Mouse (Mus musculus): Measurements from ENCODE around the gene Mbtps2.

DNA sequence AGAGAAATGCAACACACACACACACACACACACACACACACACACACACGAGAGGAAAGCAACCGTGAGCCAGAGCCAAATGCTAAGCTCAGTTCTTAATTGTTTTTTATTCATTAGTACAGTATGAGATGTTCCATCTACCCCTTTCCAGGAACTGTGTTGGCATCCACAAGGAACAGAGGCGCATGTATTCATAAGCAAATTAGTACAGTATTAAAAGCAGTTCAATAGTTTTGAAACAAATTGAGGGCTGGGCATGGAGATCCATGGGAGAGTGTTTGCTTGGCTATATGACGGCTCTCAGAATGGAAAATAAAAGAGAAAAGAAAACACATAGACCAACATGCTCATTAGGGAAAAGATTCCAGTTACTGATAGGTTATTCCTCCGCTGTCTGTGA, 44.3 kb upstream of the Mbtps2 start:
- TF ChIP-seq CTCF (IDR thresholded peaks at IDR 0.05) (no peak), POLR2A (IDR thresholded peaks at IDR 0.05; ENCODE audit: insufficient read depth, low read depth, low read length) (no peak), EP300 (IDR thresholded peaks at IDR 0.05; ENCODE audit: insufficient read depth, low read depth, low read length) (no peak)
